Mouse (Mus musculus): ENCODE measurements around the gene Gse1. TPM values are rescaled to one million over a fixed set of nuclear protein-coding genes. Genes with fewer than 3 reads are reported as not detected.

Gene Gse1
- polyA plus RNA-seq, 1 experiment from 2014 or later, result 8.7 TPM

DNA sequence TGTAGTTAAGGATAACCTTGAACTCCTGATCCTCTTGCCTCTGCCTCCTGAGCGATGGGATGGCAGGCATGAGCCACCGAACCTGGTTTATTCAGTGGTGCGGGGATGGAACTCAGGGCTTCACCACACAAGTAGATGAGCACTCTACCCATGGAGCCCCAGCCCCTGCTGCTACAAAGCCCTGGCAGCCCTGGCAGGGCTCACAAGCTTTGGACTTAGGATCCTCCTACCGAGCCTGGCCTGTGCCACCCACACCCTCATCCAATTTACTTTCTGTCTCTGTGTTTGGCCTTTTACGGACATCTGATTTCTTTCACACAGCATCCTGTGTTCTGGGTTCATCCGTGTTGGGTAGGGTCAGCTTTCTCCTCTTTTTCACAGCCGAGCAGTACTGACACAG lies 88.5 kb downstream of the Gse1 start:
- 77% methylated on average over 7 of the region's 7 CpGs for WGBS (ENCODE audit: insufficient replicate concordance)
- Histone ChIP-seq H3K9me3 (replicated peaks) (no peaks in the 10 kb centered on the region), H3K4me1 (replicated peaks) (peaks cover 12% of the 10 kb centered on the region)

DNA sequence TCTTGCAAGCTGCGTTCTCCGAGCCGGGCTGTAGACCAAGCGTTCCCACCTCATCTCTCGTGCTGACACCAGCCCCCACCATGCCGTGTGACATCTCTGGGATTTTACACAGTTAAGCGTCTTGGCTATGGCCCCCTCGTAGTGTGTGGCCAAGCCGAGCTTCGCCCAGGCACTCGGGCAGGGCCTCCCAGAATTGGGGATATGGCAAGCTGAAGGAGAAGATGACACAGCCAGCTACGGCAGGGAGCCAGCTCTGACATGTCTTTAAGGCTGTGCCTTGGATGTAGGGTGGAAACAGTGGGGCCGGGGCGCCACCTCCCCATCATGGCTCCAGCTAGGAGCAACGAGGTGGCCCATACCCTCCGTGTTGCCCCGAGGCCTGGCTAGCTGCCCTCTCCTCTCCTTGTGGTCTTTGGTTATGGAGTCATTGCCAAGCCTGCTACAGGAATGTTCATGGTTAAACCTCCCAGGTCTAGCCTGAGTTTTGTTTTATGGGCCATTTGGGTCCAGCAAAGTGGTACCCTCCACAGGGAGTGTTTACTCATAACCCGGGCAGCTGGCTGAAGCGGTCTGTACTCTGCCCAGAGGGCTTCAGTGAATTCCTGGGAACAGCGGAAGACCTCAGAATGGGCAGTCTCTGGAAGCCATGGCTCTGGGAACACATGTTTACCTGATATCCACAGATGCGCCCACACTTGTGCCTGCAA lies 89.0 kb downstream of the Gse1 start:
- Histone ChIP-seq H3K4me2 (no peak overlapping the region), H3K9me3 (replicated peaks) (no peaks in the 10 kb centered on the region), H3K9ac (no peak overlapping the region), H3K27ac (replicated peaks) (no peak overlapping the region), H3K27me3 (0 out of 2 replicates have a peak, but pooled peaks cover 12% of the 10 kb centered on the region), H3K4me3 (replicated peaks) (no peak overlapping the region), H3K4me1 (replicated peaks) (peaks cover 17% of the 10 kb centered on the region), H3K36me3 (replicated peaks) (no peaks in the 10 kb centered on the region)
- 78% methylated on average over 21 of the region's 21 CpGs for whole genome bisulfite sequencing (ENCODE audit: insufficient replicate concordance)
- ATAC-seq (ENCODE audit: insufficient read depth), result no peak

More for the DNA sequence above, 88.5 kb downstream of the Gse1 start:
- H3K4me2 ChIP-seq, result no peak overlapping the region
- 0 out of 2 replicates have a peak, but pooled peaks cover 12% of the 10 kb centered on the region for H3K27me3 ChIP-seq
- H3K9ac ChIP-seq, result no peak overlapping the region
- no peak overlapping the region for H3K4me3 ChIP-seq (replicated peaks)
- no peak for ATAC-seq (ENCODE audit: insufficient read depth)
- no peaks in the 10 kb centered on the region for H3K36me3 ChIP-seq (replicated peaks)
- no peak overlapping the region for H3K27ac ChIP-seq (replicated peaks)

DNA sequence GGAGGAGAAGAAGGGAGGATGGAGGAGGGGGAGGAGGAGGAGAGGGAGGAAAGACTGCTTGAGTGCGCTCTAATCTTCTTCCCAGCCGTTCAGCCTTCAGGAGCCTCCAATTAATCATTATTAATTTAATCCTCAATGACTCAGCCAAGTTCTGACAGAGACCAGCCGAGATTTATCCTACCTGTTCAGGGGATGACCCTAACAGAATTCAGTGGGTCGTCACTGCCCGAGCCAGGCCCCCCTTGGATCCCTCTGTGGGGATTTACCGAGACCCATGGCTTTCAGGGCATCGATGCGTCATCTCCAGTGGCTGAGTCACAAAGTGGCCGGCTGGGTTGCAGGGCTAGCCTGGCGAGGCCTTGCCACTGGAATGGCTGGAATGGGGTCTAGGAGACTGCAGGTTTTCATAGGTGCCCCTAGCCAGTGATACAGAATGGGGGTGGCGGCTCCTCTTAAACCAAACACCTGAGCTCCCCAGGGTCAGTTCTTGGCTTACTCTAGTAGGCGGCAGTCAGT lies 90.3 kb downstream of the Gse1 start:
- Histone ChIP-seq H3K9me3 (replicated peaks) (no peaks in the 10 kb centered on the region), H3K27me3 (0 out of 2 replicates have a peak, but pooled peaks cover 9% of the 10 kb centered on the region), H3K27ac (replicated peaks) (no peak overlapping the region), H3K36me3 (replicated peaks) (no peaks in the 10 kb centered on the region), H3K4me1 (replicated peaks) (peaks cover 29% of the 10 kb centered on the region), H3K4me2 (no peak overlapping the region), H3K9ac (no peak overlapping the region), H3K4me3 (replicated peaks) (no peak overlapping the region)
- WGBS (ENCODE audit: insufficient replicate concordance), result 73% methylated on average over 12 of the region's 12 CpGs
- no peak for ATAC-seq (ENCODE audit: insufficient read depth)

DNA sequence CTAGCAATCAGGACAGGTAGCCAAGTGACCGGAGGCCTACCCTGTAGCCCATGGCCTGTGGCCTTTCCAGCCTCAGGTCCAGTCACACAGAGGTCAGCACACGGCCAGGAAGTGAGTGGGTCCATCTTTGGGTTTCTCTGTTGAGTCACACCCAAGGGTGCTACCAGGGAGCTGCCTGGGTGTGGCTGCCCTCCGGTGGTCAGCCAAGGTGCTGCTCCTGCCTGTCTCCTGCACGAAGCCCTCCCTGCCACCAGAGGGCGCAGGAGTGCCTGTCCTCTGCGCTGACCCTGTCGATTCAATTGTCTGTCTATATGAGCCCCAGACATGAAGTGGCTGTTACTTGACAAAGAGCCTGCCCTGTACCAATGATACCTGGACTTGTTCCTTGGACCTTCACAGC lies 91.2 kb downstream of the Gse1 start:
- H3K4me1 ChIP-seq (replicated peaks), result peaks cover 38% of the 10 kb centered on the region
- H3K27me3 ChIP-seq, result 0 out of 2 replicates have a peak, but pooled peaks cover 6% of the 10 kb centered on the region
- no peaks in the 10 kb centered on the region for H3K36me3 ChIP-seq (replicated peaks)
- H3K9me3 ChIP-seq (replicated peaks), result no peaks in the 10 kb centered on the region
- H3K4me3 ChIP-seq (replicated peaks), result no peak overlapping the region
- H3K9ac ChIP-seq, result no peak overlapping the region
- no peak overlapping the region for H3K27ac ChIP-seq (replicated peaks)
- H3K4me2 ChIP-seq, result peak overlapping the region; percentile 31
- peak; percentile 67 for ATAC-seq (ENCODE audit: insufficient read depth)
- 15% methylated on average over 7 of the region's 7 CpGs for WGBS (ENCODE audit: insufficient replicate concordance)

DNA sequence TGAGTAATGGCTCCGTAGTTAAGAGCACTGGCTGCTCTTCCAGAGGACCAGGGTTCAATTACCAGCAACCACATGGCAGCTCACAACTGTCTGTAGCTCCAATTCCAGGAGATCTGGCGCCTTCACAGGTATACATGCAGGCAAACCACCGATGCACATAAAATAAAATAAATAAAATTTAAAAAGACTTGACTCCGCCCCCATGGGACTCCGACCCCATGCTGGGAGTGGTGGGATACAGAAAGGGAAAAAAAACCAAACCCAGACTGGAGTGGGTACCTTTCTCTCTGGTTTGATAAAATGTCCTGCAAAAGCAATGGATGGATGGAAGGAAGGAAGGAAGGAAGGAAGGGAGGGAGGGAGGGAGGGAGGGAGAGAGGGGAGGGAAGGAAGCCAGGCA lies 91.9 kb downstream of the Gse1 start:
- H3K4me3 ChIP-seq (replicated peaks), result no peak overlapping the region
- peaks cover 45% of the 10 kb centered on the region for H3K4me1 ChIP-seq (replicated peaks)
- H3K27ac ChIP-seq (replicated peaks), result no peak overlapping the region
- H3K9ac ChIP-seq, result no peak overlapping the region
- H3K27me3 ChIP-seq, result no peaks in the 10 kb centered on the region
- H3K9me3 ChIP-seq (replicated peaks), result no peaks in the 10 kb centered on the region
- no peak for ATAC-seq (ENCODE audit: insufficient read depth)
- WGBS (ENCODE audit: insufficient replicate concordance), result 79% methylated on average over 5 of the region's 5 CpGs
- no peak overlapping the region for H3K4me2 ChIP-seq
- no peaks in the 10 kb centered on the region for H3K36me3 ChIP-seq (replicated peaks)

DNA sequence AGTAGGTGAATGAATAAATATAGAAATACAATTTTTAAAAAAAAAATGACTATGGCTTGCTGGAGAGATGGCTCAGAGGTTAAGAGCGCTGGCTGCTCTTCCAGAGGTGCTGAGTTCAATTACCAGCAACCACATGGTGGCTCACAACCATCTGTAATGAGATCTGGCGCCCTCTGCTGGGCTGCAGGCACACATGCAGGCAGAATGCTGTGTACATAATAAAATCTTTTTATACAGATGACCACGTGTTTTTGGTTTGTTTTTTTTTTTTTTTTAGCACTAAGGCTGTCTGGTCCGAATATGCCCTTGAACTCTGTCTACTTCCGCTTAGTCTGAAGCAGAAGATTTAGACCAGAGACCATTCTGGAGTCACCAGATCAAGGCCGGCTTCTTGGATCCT lies 93.5 kb downstream of the Gse1 start:
- H3K27ac ChIP-seq (replicated peaks), result no peak overlapping the region
- no peak for ATAC-seq (ENCODE audit: insufficient read depth)
- H3K4me1 ChIP-seq (replicated peaks), result peaks cover 59% of the 10 kb centered on the region
- no peaks in the 10 kb centered on the region for H3K36me3 ChIP-seq (replicated peaks)
- no peaks in the 10 kb centered on the region for H3K9me3 ChIP-seq (replicated peaks)
- 34% methylated on average over 6 of the region's 6 CpGs for WGBS (ENCODE audit: insufficient replicate concordance)
- H3K9ac ChIP-seq, result no peak overlapping the region
- no peaks in the 10 kb centered on the region for H3K27me3 ChIP-seq
- no peak overlapping the region for H3K4me2 ChIP-seq
- H3K4me3 ChIP-seq (replicated peaks), result no peak overlapping the region

DNA sequence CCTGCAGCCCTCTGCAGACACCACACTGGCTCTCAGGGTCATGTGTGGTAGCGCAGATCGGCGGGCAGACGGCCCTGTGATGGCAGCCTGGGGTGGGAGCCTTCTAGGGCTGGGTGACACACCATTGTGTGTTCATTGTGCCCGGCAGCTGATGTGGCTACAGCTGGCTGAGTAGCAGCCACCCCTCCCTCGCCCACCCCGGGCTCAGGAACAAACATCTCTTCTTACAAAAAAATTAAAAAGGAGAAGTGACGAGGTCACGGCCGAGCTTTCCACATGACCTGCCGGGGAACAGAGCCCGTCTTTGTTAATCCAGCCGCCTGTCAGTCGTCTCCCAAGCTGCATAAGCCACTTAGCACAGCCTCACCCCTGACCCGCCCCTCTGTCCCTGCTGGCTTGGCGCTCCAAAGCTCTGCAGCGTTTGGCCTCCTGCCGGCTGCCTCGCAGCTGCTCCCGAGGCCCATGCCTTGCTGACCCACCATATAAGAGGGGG lies 94.7 kb downstream of the Gse1 start:
- 17% methylated on average over 20 of the region's 20 CpGs for WGBS (ENCODE audit: insufficient replicate concordance)
- Histone ChIP-seq H3K27me3 (no peaks in the 10 kb centered on the region), H3K27ac (replicated peaks) (no peak overlapping the region), H3K4me1 (replicated peaks) (peaks cover 70% of the 10 kb centered on the region), H3K9ac (no peak overlapping the region), H3K9me3 (replicated peaks) (no peaks in the 10 kb centered on the region), H3K36me3 (replicated peaks) (no peaks in the 10 kb centered on the region), H3K4me2 (peak overlapping the region; percentile 3; the same call in 1 of the 2 replicates), H3K4me3 (replicated peaks) (no peak overlapping the region)
- no peak for ATAC-seq (ENCODE audit: insufficient read depth)

DNA sequence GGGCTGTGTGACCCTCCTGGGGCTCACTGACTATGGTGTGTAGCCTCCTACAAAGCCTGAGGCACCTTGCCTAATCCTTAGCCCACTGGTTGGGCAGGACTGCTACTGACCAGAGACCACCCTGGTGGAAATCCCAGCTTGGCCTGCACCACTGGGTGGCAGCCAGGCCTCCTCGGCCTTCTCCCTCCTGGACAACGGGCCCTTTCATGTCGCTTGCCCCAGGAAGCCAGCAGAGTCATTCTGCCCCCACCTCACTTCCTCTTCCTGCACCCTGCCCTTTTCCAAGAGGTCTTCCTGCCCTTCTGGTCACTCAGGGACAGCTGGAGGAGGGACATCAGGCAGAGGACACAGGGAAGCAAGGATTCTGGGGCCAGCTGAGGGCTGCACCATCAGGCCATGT lies 96.3 kb downstream of the Gse1 start:
- 17% methylated on average over 3 of the region's 3 CpGs for WGBS (ENCODE audit: insufficient replicate concordance)
- Histone ChIP-seq H3K27ac (replicated peaks) (peak overlapping the region; percentile 66), H3K36me3 (replicated peaks) (no peaks in the 10 kb centered on the region), H3K4me3 (replicated peaks) (no peak overlapping the region), H3K4me1 (replicated peaks) (peaks cover 81% of the 10 kb centered on the region), H3K27me3 (peaks cover 5% of the 10 kb centered on the region; the same call in 1 of the 2 replicates), H3K9ac (no peak overlapping the region), H3K9me3 (replicated peaks) (no peaks in the 10 kb centered on the region), H3K4me2 (no peak overlapping the region)
- no peak for ATAC-seq (ENCODE audit: insufficient read depth)

DNA sequence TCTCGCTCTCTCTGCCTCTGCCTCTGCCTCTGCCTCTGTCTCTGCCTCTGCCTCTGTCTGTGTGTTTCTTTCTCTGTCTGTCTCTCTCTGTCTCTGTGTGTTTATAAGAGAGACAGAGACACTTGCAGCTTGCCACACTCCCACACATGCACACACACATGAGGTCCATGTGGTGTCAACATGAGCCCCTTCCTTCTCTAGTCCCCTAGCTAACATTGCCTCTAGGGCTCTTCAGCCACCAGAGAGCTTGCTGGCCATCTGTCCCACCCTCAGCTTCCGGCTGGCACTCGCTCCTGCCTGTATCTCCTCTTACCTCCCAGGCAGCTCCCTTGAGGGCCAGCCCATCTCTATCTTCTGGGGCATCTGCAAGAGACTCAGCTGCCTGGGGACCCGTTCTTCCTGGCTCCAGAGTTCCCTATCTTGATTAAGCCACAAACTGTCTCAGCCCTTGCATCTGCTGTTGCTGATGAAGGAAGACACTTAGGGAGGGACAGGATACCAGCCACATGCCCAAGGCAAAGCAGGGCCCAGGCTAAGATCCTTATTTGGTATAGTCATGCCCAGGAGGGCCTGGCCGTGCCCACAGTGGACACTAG lies 97.0 kb downstream of the Gse1 start:
- Histone ChIP-seq H3K9ac (no peak overlapping the region), H3K4me1 (replicated peaks) (peaks cover 76% of the 10 kb centered on the region), H3K27me3 (peaks cover 6% of the 10 kb centered on the region; the same call in 1 of the 2 replicates), H3K4me3 (replicated peaks) (no peak overlapping the region), H3K36me3 (replicated peaks) (no peaks in the 10 kb centered on the region), H3K9me3 (replicated peaks) (no peaks in the 10 kb centered on the region), H3K27ac (replicated peaks) (peak overlapping the region; percentile 66), H3K4me2 (no peak overlapping the region)
- peak; percentile 67 for ATAC-seq (ENCODE audit: insufficient read depth)
- 17% methylated on average over 5 of the region's 5 CpGs for WGBS (ENCODE audit: insufficient replicate concordance)

DNA sequence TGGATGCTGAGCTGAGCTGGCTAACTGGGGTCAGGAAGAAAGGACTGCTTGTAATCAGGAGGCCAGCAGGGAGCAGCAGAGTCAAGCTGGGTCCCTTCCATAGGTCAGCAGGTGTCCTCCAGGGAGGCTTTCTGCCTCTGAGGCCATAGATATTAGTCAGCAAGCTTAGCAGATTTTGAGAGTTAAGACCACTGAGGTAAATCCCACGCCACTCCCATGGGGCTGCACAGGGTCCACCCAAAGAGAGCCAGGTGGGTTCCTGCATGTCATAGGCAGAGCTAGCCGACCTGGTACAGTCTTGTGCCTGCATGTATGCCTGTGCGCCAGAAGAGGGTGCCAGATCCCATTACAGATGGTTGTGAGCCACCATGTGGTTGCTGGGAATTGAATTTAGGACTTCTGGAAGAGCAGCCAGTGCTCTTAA lies 98.9 kb downstream of the Gse1 start:
- Histone ChIP-seq H3K9ac (no peak overlapping the region), H3K4me1 (replicated peaks) (peaks cover 80% of the 10 kb centered on the region), H3K27me3 (peaks cover 11% of the 10 kb centered on the region; the same call in 1 of the 2 replicates), H3K27ac (replicated peaks) (no peak overlapping the region), H3K4me3 (replicated peaks) (no peak overlapping the region), H3K36me3 (replicated peaks) (no peaks in the 10 kb centered on the region), H3K9me3 (replicated peaks) (no peaks in the 10 kb centered on the region), H3K4me2 (no peak overlapping the region)
- 47% methylated on average over 3 of the region's 3 CpGs for WGBS (ENCODE audit: insufficient replicate concordance)
- no peak for ATAC-seq (ENCODE audit: insufficient read depth)

DNA sequence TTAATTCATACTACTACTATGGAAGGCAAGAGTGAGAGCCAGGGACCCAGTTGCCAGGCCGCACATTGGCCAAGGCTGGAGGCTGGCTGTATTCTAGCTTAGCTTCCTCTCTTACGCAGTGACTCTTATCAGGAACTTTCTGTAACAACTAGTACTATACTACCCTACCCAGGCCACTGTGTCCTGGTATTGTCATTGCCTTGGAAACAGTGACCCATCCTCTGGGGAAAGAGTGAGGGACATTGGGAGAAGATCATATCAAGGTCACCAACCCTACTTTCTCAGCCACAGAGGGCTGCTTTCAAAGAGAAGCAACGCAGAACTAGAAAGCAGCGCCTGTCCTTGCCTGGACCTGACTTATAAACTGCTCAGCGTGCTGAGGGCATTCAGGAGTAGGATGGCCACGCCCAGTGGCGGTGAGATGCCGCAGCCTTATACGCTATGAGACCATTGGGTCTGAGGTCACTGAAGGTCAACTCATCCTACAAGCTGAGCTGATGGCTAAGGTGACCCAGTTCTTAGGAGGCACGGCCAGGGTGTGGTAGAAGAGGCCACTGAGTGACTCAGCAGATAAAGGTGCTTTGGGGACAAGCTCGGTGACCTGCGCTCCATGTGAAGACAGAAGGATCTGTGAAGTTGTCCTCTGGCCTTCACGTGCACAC lies 100.2 kb downstream of the Gse1 start:
- Histone ChIP-seq H3K4me3 (replicated peaks) (no peak overlapping the region), H3K36me3 (replicated peaks) (no peaks in the 10 kb centered on the region), H3K27ac (replicated peaks) (0 out of 2 replicates have a peak overlapping the region, but pooled peaks have one; percentile 21), H3K9me3 (replicated peaks) (no peaks in the 10 kb centered on the region), H3K27me3 (peaks cover 11% of the 10 kb centered on the region; the same call in 1 of the 2 replicates), H3K4me2 (no peak overlapping the region), H3K4me1 (replicated peaks) (peaks cover 77% of the 10 kb centered on the region), H3K9ac (no peak overlapping the region)
- no peak for ATAC-seq (ENCODE audit: insufficient read depth)
- 51% methylated on average over 13 of the region's 13 CpGs for WGBS (ENCODE audit: insufficient replicate concordance)
